Mouse (Mus musculus) heart, embryonic 10.5 days (tissue): ENCODE measurements at regions not wholly inside any gene's neighbourhood (a gene's known extent, or its start where the extent isn't known, plus 50 kb on each side); places are given as distances from the start of the nearest gene placed in this dataset.

Experiments
- DNase-seq: peaks from one replicate; pipeline ENCODE4 v3.0.0-alpha.2; 2017; ENCODE audit warnings: low spot score
- H3K27ac ChIP-seq: fragments of 300-500 bp; sonication (generic); 2 replicates; pipeline ENCODE4 v1.5.1; 2016; ENCODE audit warnings: mild to moderate bottlenecking
- H3K27me3 ChIP-seq: fragments of 300-500 bp; sonication (generic); 2 replicates; pipeline ENCODE4 v1.6.1; 2016; ENCODE audit warnings: mild to moderate bottlenecking; ENCODE audit not compliant: poor library complexity, insufficient read depth, severe bottlenecking
- H3K36me3 ChIP-seq: fragments of 300-500 bp; sonication (generic); 2 replicates; pipeline ENCODE4 v1.6.1; 2016; ENCODE audit warnings: mild to moderate bottlenecking, moderate library complexity
- H3K4me1 ChIP-seq: fragments of 300-500 bp; sonication (generic); 2 replicates; pipeline ENCODE4 v1.6.1; 2016; ENCODE audit warnings: mild to moderate bottlenecking
- H3K4me3 ChIP-seq: fragments of 300-500 bp; sonication (generic); 2 replicates; pipeline ENCODE4 v1.5.1; 2016; ENCODE audit warnings: mild to moderate bottlenecking, moderate library complexity
- H3K9me3 ChIP-seq: fragments of 300-500 bp; sonication (generic); 2 replicates; pipeline ENCODE4 v1.6.1; 2016; ENCODE audit warnings: mild to moderate bottlenecking, moderate library complexity
- WGBS: fragments of 180-500 bp; shearing (Covaris S2); methylation state at CpG from one replicate; pipeline ENCODE4 v1.1.7; 2016; 5-methylcytosine and 5-hydroxymethylcytosine counted together

DNA sequence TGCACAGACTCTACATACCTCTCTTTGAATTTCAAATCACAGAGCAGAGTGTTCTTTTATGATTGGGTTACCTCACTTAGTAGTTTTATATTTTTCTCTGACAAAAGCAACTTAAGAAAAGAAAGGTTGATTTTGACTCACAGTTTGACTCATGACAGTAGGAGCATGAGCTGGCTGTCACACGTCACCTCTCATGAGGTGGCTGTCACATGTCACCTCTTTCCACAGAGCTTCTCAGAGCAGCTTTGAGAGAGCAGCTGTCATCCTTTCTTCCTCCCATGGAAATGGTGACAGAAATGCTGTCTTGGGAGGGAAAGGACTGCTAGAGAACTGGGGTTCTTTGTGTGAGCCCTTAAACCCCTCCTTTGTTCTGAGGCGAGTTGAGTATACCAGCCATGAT, 133.4 kb downstream of the Gm5447 start:
- WGBS: 55% methylated on average over 2 of the region's 2 CpGs
- no peaks in the 10 kb centered on the region for H3K36me3 ChIP-seq
- H3K4me3 ChIP-seq: no peak overlapping the region
- H3K9me3 ChIP-seq: no peaks in the 10 kb centered on the region
- H3K4me1 ChIP-seq: no peaks in the 10 kb centered on the region
- H3K27ac ChIP-seq: no peak overlapping the region
- no peaks in the 10 kb centered on the region for H3K27me3 ChIP-seq
- no peak for DNase-seq

- Histone ChIP-seq H3K27ac (no peak overlapping the region), H3K4me3 (no peak overlapping the region), H3K9me3 (no peaks in the 10 kb centered on the region), H3K27me3 (no peaks in the 10 kb centered on the region), H3K4me1 (no peaks in the 10 kb centered on the region), H3K36me3 (no peaks in the 10 kb centered on the region)
- 68% methylated on average over 2 of the region's 2 CpGs for WGBS
- DNase-seq: no peak
Observed at GRCm38 (mm10) chr13:31109231-31109630, 135.2 kb downstream of the Gm5447 start.

DNA sequence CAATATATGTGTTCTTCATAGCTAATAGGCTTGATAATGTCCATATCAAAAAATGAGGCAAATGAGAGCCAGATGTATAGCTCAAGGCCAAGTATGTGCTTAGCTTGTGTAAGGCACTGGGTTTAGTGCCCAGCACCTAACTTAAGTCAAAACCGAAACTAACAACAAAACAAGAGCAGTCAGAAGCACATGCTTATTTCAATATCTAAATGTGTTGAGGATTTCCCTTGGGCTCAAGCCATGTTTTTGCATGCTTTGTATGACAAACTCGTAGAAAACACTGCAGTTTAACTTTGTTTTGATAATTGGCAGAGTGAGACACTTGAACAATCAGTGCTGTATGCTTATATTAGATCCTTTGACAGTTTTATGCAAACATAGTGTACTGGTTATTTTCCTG, 148.7 kb downstream of the Gm5447 start:
- no peaks in the 10 kb centered on the region for H3K4me1 ChIP-seq
- no peaks in the 10 kb centered on the region for H3K27me3 ChIP-seq
- no peaks in the 10 kb centered on the region for H3K9me3 ChIP-seq
- H3K27ac ChIP-seq: no peak overlapping the region
- H3K36me3 ChIP-seq: no peaks in the 10 kb centered on the region
- 73% methylated on average over 2 of the region's 2 CpGs for WGBS
- DNase-seq: no peak
- H3K4me3 ChIP-seq: no peak overlapping the region

GRCm38 (mm10) chr13:31124547-31125216, 150.7 kb downstream of the Gm5447 start:
- Histone ChIP-seq H3K4me1 (no peaks in the 10 kb centered on the region), H3K9me3 (no peaks in the 10 kb centered on the region), H3K27me3 (no peaks in the 10 kb centered on the region), H3K4me3 (no peak overlapping the region), H3K36me3 (no peaks in the 10 kb centered on the region), H3K27ac (no peak overlapping the region)
- DNase-seq: no peak
- 70% methylated on average over 4 of the region's 4 CpGs for WGBS

- Histone ChIP-seq H3K27ac (no peak overlapping the region), H3K27me3 (no peaks in the 10 kb centered on the region), H3K4me1 (no peaks in the 10 kb centered on the region), H3K4me3 (no peak overlapping the region), H3K9me3 (no peaks in the 10 kb centered on the region), H3K36me3 (no peaks in the 10 kb centered on the region)
- WGBS: 79% methylated on average over 5 of the region's 5 CpGs
- no peak for DNase-seq
Observed at GRCm38 (mm10) chr13:31132501-31132900, 158.5 kb downstream of the Gm5447 start.

GRCm38 (mm10) chr13:31139686-31140085, 165.7 kb downstream of the Gm5447 start:
- H3K9me3 ChIP-seq: no peaks in the 10 kb centered on the region
- H3K27ac ChIP-seq: no peak overlapping the region
- no peak overlapping the region for H3K4me3 ChIP-seq
- no peaks in the 10 kb centered on the region for H3K27me3 ChIP-seq
- DNase-seq: no peak
- H3K36me3 ChIP-seq: no peaks in the 10 kb centered on the region
- H3K4me1 ChIP-seq: no peaks in the 10 kb centered on the region
- WGBS: 74% methylated on average over 3 of the region's 3 CpGs

DNA sequence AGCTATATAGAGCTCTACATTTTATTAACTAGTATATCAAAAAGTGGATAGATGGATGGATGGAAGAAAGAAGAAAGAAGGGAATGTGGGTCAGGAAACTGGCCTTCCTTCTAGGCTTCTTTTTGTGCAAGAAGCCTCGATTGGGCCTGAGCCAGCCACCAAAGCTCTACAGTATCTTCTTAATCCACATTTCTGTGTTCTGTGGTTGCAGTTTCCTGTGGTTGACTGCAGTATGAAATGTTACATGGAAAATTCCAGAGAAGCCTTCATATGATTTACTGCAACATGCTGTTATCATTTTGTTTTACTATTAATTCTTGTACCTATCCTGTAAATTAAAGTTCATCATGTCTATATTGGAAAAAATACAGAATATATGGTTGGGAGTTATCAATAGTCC, 173.3 kb downstream of the Gm5447 start:
- H3K27me3 ChIP-seq: no peaks in the 10 kb centered on the region
- H3K4me3 ChIP-seq: no peak overlapping the region
- no peak for DNase-seq
- H3K36me3 ChIP-seq: no peaks in the 10 kb centered on the region
- no peaks in the 10 kb centered on the region for H3K9me3 ChIP-seq
- no peak overlapping the region for H3K27ac ChIP-seq
- WGBS: 63% methylated on average over 1 of the region's 1 CpGs
- H3K4me1 ChIP-seq: no peaks in the 10 kb centered on the region

DNA sequence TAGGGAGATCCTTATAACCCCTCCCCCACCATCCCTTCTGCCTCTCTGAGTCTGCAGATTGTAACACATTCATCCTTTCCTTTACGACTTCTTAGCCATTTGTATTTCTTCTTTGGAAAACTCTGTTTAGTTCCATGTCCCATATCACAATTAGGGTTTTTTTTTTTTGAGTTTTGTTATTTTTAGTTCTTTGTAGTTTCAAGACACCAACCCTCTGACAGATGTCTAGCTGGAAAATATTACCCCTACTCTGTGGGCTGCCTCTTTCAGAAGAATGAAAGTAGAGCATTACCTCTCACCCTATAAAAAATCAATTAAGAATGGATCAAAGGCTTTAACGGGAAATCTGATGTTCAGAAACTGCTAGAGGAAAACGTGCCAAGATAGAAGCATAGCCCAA, 180.1 kb downstream of the Gm5447 start:
- no peak for DNase-seq
- 70% methylated on average over 3 of the region's 3 CpGs for WGBS

DNA sequence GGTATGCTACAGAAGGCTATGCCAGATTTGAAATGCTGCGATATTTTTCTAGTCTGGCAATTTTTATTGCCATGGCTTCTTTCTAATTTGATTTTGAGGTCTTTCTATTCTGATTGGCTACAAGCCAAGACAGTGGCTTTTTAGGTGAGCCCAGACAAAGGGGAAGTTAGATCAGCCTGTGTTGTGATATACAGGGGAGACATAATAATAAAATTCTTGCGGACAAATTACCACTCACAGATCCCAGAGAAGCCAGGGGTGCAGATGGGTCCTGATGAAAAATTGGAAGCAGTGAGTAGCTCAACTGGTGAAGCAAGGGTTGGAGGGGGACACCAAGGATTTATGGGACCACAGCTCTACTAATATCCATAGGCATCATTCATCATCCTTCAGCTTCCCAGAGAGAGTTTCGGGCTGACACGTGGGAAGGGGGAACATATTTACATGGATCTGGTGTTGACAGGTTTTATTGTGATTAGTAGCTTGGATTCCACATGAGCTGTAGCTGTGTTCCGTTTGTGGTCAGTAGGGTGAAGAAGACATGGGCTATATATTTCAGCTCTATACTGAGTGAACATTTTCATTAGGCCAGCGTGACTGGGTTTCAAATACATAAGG, 190.0 kb downstream of the Gm5447 start:
- Histone ChIP-seq H3K36me3 (no peaks in the 10 kb centered on the region), H3K4me1 (no peaks in the 10 kb centered on the region), H3K4me3 (no peak overlapping the region), H3K9me3 (no peaks in the 10 kb centered on the region), H3K27me3 (no peaks in the 10 kb centered on the region), H3K27ac (no peak overlapping the region)
- DNase-seq: no peak
- WGBS: 86% methylated on average over 6 of the region's 6 CpGs

More for the DNA sequence above, 180.1 kb downstream of the Gm5447 start:
- Histone ChIP-seq H3K36me3 (no peaks in the 10 kb centered on the region), H3K9me3 (no peaks in the 10 kb centered on the region), H3K27me3 (no peaks in the 10 kb centered on the region), H3K4me1 (no peaks in the 10 kb centered on the region), H3K27ac (no peak overlapping the region), H3K4me3 (no peak overlapping the region)

DNA sequence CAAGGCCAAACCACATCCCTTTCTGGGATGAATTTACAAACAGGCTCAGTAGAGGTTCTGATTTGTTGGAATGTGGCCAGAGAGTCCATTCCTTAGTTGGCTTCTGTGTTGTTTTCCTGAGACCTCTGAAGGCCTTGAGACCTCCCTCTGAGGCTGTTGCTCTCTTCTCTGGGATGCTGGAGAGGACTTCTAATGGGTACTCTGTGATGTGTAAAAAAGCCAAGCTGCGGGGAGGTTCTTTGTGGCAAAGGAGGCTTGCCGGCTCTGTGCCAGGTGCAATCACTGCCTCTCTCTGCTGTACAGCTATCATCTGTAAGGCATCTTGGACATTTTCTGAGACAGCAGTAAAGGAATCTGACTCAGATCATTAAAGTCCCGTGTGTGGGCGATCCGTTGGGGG, 192.3 kb downstream of the Gm5447 start:
- no peak overlapping the region for H3K27ac ChIP-seq
- DNase-seq: no peak
- no peaks in the 10 kb centered on the region for H3K27me3 ChIP-seq
- 71% methylated on average over 5 of the region's 5 CpGs for WGBS
- H3K4me3 ChIP-seq: no peak overlapping the region
- no peaks in the 10 kb centered on the region for H3K4me1 ChIP-seq
- H3K9me3 ChIP-seq: no peaks in the 10 kb centered on the region
- no peaks in the 10 kb centered on the region for H3K36me3 ChIP-seq

DNA sequence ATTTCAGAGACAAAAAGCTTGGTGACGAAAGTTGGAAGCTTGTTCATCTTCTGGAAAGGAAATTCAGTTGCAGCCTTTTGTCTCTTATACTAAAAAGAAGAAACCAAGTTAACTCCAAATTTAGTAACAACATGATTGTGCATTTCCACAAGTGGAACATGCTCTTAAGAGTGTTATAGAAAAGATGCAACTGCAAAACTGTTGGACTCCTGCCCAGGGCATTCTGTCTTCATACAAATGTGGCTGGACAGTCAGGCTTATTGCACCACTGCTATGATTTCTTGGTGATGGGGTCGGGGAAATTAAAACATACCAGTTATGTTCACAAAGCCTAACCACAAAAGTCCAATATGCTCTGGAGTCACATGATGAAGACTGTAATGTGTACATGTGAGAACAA, 194.8 kb downstream of the Gm5447 start:
- DNase-seq: no peak
- 73% methylated on average over 2 of the region's 2 CpGs for WGBS
- Histone ChIP-seq H3K4me1 (no peaks in the 10 kb centered on the region), H3K4me3 (no peak overlapping the region), H3K27me3 (no peaks in the 10 kb centered on the region), H3K27ac (no peak overlapping the region), H3K36me3 (no peaks in the 10 kb centered on the region), H3K9me3 (no peaks in the 10 kb centered on the region)

DNA sequence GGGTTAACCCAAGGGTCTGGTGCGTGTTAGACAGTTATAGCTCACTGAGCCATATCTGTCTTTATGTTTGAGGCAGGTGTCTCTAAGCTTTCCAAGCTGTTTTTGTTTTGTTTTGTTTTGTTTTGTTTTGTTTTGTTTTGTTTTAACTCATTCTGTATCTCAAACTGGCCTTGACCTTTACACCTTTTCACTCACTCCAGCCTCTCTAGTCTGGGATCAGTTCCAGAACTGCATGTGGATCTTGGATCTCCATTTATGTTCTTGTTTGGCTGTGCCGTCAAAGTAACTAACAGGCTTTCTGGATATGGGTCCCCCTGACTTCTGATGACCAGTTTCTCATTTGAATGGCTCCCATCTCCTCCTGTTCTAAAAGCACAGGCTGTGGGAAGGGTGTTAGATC, 197.7 kb downstream of the Gm5447 start:
- no peak overlapping the region for H3K27ac ChIP-seq
- H3K9me3 ChIP-seq: no peaks in the 10 kb centered on the region
- no peaks in the 10 kb centered on the region for H3K36me3 ChIP-seq
- no peak overlapping the region for H3K4me3 ChIP-seq
- H3K27me3 ChIP-seq: no peaks in the 10 kb centered on the region
- WGBS: 91% methylated on average over 2 of the region's 2 CpGs
- H3K4me1 ChIP-seq: no peaks in the 10 kb centered on the region
- no peak for DNase-seq

GRCm38 (mm10) chr13:31172580-31172979, 198.6 kb downstream of the Gm5447 start:
- H3K4me1 ChIP-seq: no peaks in the 10 kb centered on the region
- WGBS: 86% methylated on average over 5 of the region's 5 CpGs

More at GRCm38 (mm10) chr13:31172580-31172979, 198.6 kb downstream of the Gm5447 start:
- DNase-seq: no peak
- Histone ChIP-seq H3K4me3 (no peak overlapping the region), H3K27ac (no peak overlapping the region), H3K9me3 (no peaks in the 10 kb centered on the region), H3K27me3 (no peaks in the 10 kb centered on the region), H3K36me3 (no peaks in the 10 kb centered on the region)
